Mouse (Mus musculus) thymus, postnatal 14 days (tissue): ENCODE measurements around the gene Dlgap1.

ENCODE experiments used
- DNase-seq: peaks from one replicate; pipeline ENCODE4 v3.0.0; 2021

Gene Dlgap1

DNA sequence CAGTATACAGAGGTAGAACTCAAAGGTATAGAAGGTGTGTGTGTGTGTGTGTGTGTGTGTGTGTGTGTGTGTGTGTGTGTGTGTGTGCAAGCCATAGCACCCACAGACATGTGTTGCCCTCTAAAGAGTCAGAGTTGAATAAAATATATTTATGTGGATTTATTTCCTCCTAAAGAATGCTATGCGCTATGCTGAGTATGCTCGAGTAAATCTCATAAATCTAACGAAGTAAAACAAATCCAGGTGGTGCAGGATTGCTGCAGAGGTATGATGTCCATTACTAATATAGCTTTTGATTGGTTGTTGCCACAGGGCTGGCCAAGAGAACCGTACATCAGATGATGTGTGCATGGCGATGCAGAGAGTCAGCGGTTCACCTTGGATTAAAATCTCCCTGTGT is 222.4 kb downstream of the Dlgap1 start:
- no peak for DNase-seq

- no peak for DNase-seq
Measured at GRCm38 (mm10) chr17:70222891-70223290, 254.0 kb downstream of the Dlgap1 start.

- no peak for DNase-seq
Measured at GRCm38 (mm10) chr17:70247342-70247741, 278.5 kb downstream of the Dlgap1 start.

DNA sequence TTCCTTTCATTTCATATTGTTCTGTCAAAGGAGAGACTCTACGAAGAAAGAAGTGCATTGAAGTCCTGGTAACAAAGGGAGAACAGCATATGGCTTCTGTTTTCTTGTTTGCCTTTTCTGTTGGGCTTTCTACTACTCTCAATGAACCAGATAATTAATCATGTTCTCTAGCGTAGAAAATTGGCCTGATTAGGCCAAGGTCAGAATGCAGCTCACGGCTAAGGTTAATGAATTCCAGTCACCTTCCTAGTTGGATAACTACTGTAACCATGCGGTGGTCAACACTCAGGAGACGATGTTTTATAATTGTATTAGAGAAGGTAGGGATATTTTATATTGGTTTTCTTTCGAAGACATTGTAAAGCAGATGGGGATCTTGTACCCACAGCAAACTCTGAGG is 279.4 kb downstream of the Dlgap1 start:
- DNase-seq = no peak

GRCm38 (mm10) chr17:70252476-70252875 is 283.6 kb downstream of the Dlgap1 start:
- no peak for DNase-seq

DNA sequence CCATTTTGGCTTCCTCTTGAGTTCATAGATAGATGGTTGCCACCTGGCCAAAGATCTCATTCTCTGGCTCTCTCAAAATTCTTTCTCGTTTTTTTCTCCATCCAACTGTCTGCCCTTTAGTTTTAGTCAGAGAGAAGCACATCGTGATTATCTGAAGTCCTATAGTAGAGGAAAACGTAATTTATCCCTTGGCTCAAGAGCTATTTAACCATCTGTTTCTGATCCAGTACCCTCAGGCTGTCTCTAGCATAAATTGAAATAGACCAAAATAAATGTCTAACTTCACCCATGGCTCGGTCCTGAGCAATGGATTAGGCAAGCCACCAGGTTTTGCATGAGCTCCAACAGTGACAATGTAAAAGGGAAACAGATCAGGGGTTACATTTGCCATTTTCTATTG is 287.5 kb downstream of the Dlgap1 start:
- no peak for DNase-seq

- no peak for DNase-seq
Measured at GRCm38 (mm10) chr17:70263156-70263555, 294.3 kb downstream of the Dlgap1 start.

DNA sequence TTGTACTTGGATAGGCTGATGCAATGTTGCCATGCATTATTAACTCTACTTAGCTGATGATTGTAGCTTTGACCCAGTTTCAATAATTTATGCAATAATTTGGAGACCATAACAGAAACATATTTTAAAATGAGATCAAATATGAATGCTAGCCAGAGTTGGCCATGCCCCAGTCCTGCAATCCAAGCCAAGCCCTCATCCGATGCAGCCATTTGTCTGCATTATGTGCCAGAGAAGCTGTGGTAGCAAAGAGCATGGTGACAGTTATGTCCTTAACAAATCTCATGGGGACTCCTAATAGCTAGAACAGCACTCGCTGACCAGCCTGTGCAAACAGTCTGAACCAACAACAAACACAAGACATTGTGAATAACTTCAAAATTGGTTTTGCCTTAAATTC is 303.3 kb downstream of the Dlgap1 start:
- no peak for DNase-seq

- no peak for DNase-seq
Measured at GRCm38 (mm10) chr17:70287708-70288107, 318.8 kb downstream of the Dlgap1 start.

DNA sequence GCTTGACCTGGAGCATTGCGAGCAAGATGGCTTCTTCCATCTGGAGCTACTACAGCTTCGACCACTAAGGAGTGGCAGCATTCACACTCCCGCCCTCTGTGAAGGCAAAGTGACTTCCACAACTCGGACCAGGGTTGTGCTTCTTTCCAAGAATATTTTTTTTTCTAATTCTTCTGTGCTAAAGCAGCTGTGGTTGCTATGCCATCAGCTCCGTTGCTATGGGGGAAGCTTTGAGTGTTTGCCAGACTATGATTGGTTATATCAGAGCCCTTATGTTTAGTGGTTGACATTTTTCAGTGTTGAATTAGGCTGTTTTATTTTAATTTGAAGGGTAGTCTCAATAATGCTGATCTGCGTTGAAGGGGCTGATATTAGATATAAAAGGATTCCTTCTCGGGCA is 325.2 kb downstream of the Dlgap1 start:
- DNase-seq = no peak

- DNase-seq = no peak
Measured at GRCm38 (mm10) chr17:70301941-70302478, 333.1 kb downstream of the Dlgap1 start.

DNA sequence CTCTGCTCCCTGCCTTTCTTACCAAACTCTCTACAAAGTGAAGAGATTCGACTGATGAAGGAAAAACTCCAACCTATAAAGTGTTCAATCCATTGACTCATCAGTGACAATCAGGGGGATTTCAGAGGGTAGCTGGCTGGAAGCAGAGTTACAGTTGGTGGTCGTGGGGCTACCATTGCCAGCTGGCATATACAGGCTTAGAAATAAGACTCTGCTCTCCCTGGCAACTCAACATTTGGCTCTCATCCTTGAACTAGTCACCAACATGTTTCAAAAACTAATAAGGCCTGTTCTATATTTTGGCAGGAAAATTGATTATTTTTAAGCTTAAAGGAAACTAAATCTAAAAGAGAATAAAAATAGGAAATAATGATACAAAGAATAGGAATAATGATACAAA is 333.8 kb downstream of the Dlgap1 start:
- no peak for DNase-seq

- no peak for DNase-seq
Measured at GRCm38 (mm10) chr17:70305021-70305420, 336.1 kb downstream of the Dlgap1 start.

DNA sequence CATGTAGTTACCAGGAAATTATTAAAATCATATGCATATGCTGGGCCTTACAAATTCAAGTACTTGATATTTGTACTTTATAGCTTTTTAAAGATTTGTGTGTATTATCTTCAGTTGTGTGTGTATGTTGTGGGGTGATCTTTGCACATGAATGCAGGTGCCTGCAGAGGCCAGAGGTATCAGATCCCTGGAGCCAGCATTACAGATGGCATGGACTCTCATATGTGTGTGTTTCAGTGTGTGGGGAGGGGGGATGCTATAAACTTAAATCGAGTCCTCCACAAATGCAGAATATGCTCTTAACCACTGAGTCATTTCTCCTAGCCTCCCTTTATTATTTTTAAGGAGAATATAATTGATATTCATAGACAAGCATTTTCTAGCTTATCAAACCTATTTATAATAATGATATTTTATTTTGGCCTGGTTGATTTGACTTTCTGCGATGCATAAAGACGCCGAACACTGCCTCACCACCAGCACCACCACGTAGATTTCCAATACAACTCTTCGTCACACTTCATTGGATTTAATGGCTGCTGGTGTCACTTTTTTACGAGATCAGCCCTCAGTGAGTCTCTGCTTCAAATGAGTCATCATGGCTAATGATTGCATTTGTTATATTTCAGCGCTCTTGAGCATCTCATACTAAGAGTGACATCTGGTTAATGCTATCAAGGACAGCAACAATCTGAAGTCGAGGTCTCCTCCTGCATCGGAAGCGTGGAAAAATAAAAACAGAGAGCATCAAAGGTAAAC is 338.7 kb downstream of the Dlgap1 start:
- DNase-seq = no peak

GRCm38 (mm10) chr17:70308364-70309231 is 339.7 kb downstream of the Dlgap1 start:
- no peak for DNase-seq

DNA sequence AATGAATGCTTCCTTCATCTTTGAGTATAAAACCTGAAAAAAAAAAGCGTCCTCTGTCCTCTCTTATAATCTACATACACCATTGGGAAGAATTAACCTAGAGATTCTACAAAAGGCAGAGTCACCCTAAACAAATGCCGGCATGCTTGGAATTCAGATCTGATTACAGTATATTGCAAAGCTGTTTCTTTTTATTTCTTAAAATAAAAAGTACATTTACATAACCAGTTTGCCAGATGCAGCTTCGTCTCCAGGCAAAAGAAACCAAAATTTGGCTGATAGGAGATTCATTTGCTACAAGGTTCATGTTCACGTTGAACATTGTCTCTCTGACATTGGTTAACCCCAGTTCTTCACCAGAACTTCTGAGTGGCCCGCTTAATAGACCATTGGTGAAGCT is 347.5 kb downstream of the Dlgap1 start:
- DNase-seq = no peak

DNA sequence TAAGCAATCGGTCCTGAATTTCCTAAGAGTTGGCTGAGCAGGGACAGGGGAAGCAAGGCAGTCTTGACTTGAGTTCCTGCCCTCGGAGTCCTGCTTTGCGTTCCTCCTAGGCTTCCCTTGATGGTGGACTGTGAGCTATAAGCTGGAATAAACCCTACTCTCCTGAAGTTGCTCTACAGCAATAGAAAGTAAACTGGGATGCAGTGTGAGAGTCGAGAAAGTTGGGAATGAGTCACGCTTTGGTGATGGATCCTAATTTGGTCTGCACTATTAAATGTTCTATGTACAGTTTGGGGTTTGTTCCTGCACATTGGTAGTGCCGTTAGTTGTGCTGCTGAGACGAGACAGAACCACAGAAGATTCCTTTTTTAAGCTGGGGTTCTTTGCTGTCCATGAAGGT is 348.9 kb downstream of the Dlgap1 start:
- no peak for DNase-seq

- DNase-seq = no peak
Measured at GRCm38 (mm10) chr17:70321976-70322375, 353.1 kb downstream of the Dlgap1 start.

DNA sequence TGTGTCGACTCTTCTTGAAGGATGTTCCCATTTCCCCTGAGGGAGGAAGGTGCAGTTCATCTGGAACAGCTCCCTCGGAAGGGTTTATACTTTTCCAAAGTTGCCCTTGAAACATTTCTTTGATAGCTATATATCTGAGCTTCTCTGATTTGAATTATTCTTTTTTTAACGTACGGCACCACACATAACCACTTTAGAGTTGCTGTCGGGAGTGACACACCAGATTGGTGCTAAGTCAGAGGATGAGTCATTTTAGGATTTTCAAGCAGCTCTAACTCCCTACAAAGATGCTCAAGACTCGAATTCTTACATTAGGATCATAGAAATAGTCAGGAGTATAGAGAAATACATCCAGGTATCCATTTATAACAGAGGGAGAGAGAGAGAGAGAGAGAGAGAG is 364.6 kb downstream of the Dlgap1 start:
- DNase-seq = no peak

- no peak for DNase-seq
Measured at GRCm38 (mm10) chr17:70334171-70334570, 365.3 kb downstream of the Dlgap1 start.

DNA sequence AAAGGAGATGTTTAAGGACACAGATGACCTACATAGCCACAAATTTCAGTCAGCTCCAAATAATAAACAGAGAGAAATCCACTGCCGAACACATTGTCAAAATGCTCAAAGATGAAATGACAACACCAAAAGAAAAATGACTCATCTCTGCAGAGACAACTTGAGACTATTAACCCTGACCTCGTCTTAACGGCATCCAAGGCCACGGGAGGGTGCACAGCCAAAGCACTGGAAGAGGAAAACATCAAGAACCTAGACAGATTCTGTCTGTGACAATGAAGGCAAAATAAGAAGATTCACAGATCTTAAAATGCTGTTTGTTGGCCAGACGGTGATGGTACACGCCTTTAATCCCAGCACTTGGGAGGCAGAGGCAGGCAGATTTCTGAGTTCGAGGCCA is 370.9 kb downstream of the Dlgap1 start:
- DNase-seq = no peak

GRCm38 (mm10) chr17:70341230-70341629 is 372.4 kb downstream of the Dlgap1 start:
- no peak for DNase-seq

- DNase-seq = no peak
Measured at GRCm38 (mm10) chr17:70341920-70342319, 373.0 kb downstream of the Dlgap1 start.

DNA sequence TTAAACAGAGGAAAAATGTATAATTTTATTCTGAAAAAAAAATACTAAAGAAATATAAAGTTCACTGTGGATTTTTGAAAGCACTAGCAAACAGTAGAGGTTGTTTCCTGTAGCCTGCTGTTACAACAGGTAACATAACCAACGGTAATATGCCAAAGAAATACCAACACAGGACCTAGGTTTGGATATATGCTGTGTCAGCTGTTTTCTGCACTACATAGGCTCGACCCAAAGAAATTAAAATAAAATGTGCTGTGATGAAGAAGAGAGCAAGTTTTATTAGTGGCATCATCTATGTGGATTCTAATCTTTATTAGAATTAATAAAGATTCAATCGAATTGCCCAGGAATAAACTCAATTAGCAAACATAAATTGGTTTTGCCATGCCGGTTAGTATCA is 378.5 kb downstream of the Dlgap1 start:
- no peak for DNase-seq
